Mouse (Mus musculus): ENCODE data around the gene Sp1. TPM values are rescaled to one million over a fixed set of nuclear protein-coding genes. Genes with fewer than 3 reads are reported as not detected.
A peak's percentile ranks its signal among the peaks of the same experiment; 100 is the strongest.

Gene Sp1
- total RNA-seq, 2 experiments from 2014 or later = 23.0 to 25.1 TPM

GRCm38 (mm10) chr15:102473246-102473645 is 67.3 kb downstream of the Sp1 start:
- Histone ChIP-seq H3K4me3 (peak overlapping the region; percentile 97), H3K27ac (peak overlapping the region; percentile 95)
- TF ChIP-seq CTCF (IDR thresholded peaks at IDR 0.05) = no peak
- intact Hi-C loops (cut with DNase I) = loop anchor here (5.0 kb wide), 1 partner anchor 44 kb away; the partner anchor contains the start of genes Map3k12 and Tarbp2
- DNase-seq = no peak

- intact Hi-C loops (cut with DNase I) = loop anchor here (5.0 kb wide), 1 partner anchor 43 kb away; the partner anchor contains the start of genes Map3k12 and Tarbp2
Observed at GRCm38 (mm10) chr15:102474520-102474919, 68.6 kb downstream of the Sp1 start.

GRCm38 (mm10) chr15:102483136-102483535 is 77.2 kb downstream of the Sp1 start:
- TF ChIP-seq CTCF (IDR thresholded peaks at IDR 0.05) = no peak
- DNase-seq = no peak
- Histone ChIP-seq H3K4me3 (no peak overlapping the region), H3K27ac (no peak overlapping the region)
- intact Hi-C loops (cut with DNase I) = no loop called here

More at GRCm38 (mm10) chr15:102474520-102474919, 68.6 kb downstream of the Sp1 start:
- Histone ChIP-seq H3K27ac (no peak overlapping the region), H3K4me3 (no peak overlapping the region; the same call in 1 of the 2 replicates)
- no peak for TF ChIP-seq CTCF (IDR thresholded peaks at IDR 0.05)
- DNase-seq = no peak

GRCm38 (mm10) chr15:102485853-102486252 is 79.9 kb downstream of the Sp1 start:
- Histone ChIP-seq H3K27ac (no peak overlapping the region), H3K4me3 (no peak overlapping the region)
- no peak for TF ChIP-seq CTCF (IDR thresholded peaks at IDR 0.05)
- intact Hi-C loops (cut with DNase I) = loop anchor here (2.0 kb wide), 1 partner anchor 15 kb away; no protein-coding TSS in a partner anchor
- DNase-seq = no peak

Other genes starting within 250 kb of the Sp1 start
- 10 to 100 TPM; 26.8 to 29.6 TPM for gene Zfp740, start 202.9 kb upstream of the Sp1 start, total RNA-seq (2021)
- 1 to 10 TPM; 5.8 to 8.8 TPM for gene Csad, start 201.4 kb upstream of the Sp1 start, total RNA-seq (2021)
- 1 to 10 TPM; 1.2 to 1.3 TPM for gene Itgb7, start 174.2 kb upstream of the Sp1 start, total RNA-seq (2021)
- 10 to 100 TPM in 1 of 2 experiments, 1 to 10 TPM in 1; 9.9 to 11.9 TPM for gene Rarg, start 148.6 kb upstream of the Sp1 start, total RNA-seq (2021)
- not detected for gene Gm9918, start 135.6 kb upstream of the Sp1 start, total RNA-seq (2021)
- gene Mfsd5, start 126.7 kb upstream of the Sp1 start, total RNA-seq (2021) = 10 to 100 TPM; 14.2 TPM
- under 1 TPM; 0.06 to 0.31 TPM for gene Espl1, start 109.9 kb upstream of the Sp1 start, total RNA-seq (2021)
- 100 to 1,000 TPM; 232 to 252 TPM for gene Pfdn5, start 80.0 kb upstream of the Sp1 start, total RNA-seq (2021)
- gene Myg1, start 74.4 kb upstream of the Sp1 start, total RNA-seq (2021) = 10 to 100 TPM; 15.6 to 16.0 TPM
- gene Aaas, start 55.4 kb upstream of the Sp1 start, total RNA-seq (2021) = 1 to 10 TPM; 5.7 to 7.8 TPM
- not detected for gene Sp7, start 39.0 kb upstream of the Sp1 start, total RNA-seq (2021)
- gene Amhr2, start 39.2 kb downstream of the Sp1 start, total RNA-seq (2021) = 1 to 10 TPM; 7.2 to 9.5 TPM
- 10 to 100 TPM; 17.3 to 18.2 TPM for gene Prr13, start 52.9 kb downstream of the Sp1 start, total RNA-seq (2021)
- 100 to 1,000 TPM; 401 to 459 TPM for gene Pcbp2, start 64.4 kb downstream of the Sp1 start, total RNA-seq (2021)
- not detected for gene Gm10337, start 97.6 kb downstream of the Sp1 start, total RNA-seq (2021)
- 1 to 10 TPM; 1.3 to 1.6 TPM for gene Map3k12, start 110.9 kb downstream of the Sp1 start, total RNA-seq (2021)
- 10 to 100 TPM; 33.0 to 37.0 TPM for gene Tarbp2, start 112.0 kb downstream of the Sp1 start, total RNA-seq (2021)
- 1 to 10 TPM; 2.6 TPM for gene Npff, start 118.8 kb downstream of the Sp1 start, total RNA-seq (2021)
- 1 to 10 TPM in 1 of 2 experiments, not detected in 1; 1.8 TPM for gene Gm28047, start 218.9 kb downstream of the Sp1 start, total RNA-seq (2021)
- 10 to 100 TPM; 60.2 to 62.5 TPM for gene Atf7, start 219.3 kb downstream of the Sp1 start, total RNA-seq (2021)

All from gastrocnemius, adult 2 months (tissue).